Mouse (Mus musculus) layer of hippocampus, adult 9-11 months (tissue): ENCODE data around the gene Ift74.

Experiments used
- DNase-seq: peaks from one replicate; pipeline ENCODE4 v3.0.0; 2022

Ift74 gene

GRCm38 (mm10) chr4:94696368-94696767 lies 82.1 kb downstream of the Ift74 start:
- no peak for DNase-seq

- no peak for DNase-seq
Measured at GRCm38 (mm10) chr4:94711002-94711401, 96.7 kb downstream of the Ift74 start.

DNA sequence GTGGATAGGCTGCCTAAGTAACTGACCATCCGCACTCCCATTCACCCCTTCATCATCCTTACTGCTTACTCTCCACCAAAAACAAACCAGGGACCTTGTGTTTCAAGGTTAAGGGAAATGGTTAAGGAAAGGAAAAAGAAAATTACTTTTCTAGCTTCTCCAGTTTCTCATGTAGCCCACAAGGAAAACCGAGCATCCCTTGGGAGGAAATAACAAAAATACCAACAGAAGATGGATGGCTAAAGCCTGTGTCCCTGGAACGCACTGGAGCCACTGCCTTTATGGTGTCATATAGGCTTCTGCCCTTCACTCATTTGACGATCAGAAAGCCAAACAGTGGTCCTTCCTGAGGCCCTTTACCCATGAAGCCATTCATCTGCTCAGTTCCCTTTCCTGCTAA lies 97.1 kb downstream of the Ift74 start:
- DNase-seq = no peak

GRCm38 (mm10) chr4:94713741-94714140 lies 99.5 kb downstream of the Ift74 start:
- no peak for DNase-seq

GRCm38 (mm10) chr4:94715166-94715565 lies 100.9 kb downstream of the Ift74 start:
- DNase-seq = no peak

- DNase-seq = no peak
Measured at GRCm38 (mm10) chr4:94725799-94726198, 111.5 kb downstream of the Ift74 start.

GRCm38 (mm10) chr4:94732721-94733120 lies 118.4 kb downstream of the Ift74 start:
- DNase-seq = no peak

- DNase-seq = no peak
Measured at GRCm38 (mm10) chr4:94737326-94738295, 123.3 kb downstream of the Ift74 start.

DNA sequence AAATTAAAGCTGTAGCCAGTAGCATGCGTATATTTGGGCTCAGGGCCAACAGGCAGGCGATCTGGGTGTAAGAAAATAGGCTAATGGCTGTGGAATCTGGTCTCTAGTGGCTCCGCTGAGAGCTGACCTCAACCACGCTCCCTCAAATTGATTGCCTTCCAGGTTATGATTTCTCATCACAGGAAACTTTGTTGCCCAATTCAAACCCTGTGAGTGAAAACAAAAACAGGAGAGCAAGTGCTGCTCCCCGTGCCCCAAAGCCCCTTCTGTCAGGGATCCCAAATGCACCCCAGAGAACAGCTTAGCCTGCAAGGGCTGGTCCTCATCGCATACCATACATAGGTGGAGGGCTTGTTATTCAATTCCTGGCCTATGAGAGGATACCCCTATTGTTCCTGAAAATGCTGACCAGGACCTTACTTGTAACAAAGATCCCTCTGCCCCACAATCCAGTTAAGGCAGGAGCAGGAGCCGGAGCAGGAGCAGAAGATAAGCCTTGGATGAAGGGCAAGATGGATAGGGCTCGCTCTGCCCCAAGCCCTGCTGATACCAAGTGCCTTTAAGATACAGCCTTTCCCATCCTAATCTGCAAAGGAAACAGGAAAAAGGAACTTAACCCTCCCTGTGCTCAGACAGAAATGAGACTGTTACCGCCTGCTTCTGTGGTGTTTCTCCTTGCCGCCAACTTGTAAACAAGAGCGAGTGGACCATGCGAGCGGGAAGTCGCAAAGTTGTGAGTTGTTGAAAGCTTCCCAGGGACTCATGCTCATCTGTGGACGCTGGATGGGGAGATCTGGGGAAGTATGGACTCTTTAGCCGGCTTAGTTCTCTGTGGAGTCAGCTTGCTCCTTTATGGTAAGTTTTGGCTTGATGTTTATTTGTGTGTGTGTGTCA lies 124.8 kb downstream of the Ift74 start, which contains the start of gene Tek:
Gene Tek, plus strand, starts transcription at position 452 of the 894 bp plus-strand sequence.
- DNase-seq = no peak

GRCm38 (mm10) chr4:94741824-94742223 lies 127.5 kb downstream of the Ift74 start:
- no peak for DNase-seq
